Mouse (Mus musculus) left cerebral cortex, postnatal 36 days (tissue): ENCODE measurements around the gene Golt1a. TPM values are rescaled to one million over a fixed set of nuclear protein-coding genes. Genes with fewer than 3 reads are reported as not detected.

Source experiments
- DNase-seq, 2 experiments: peaks; one replicate each; pipeline ENCODE4 v3.0.0; 2021 to 2022; ENCODE audit warnings: low spot score in 2 of 2, mixed read lengths in 1 of 2
- intact Hi-C: fragments of 180-260 bp; cut with DNase I; formaldehyde crosslinking; loops from one replicate; pipeline ENCODE4 v1.15.1; 2025
- total RNA-seq, 2 experiments: library from RNA; stranded (reverse); gene quantifications; 2 replicates each; pipeline ENCODE4 v1.2.3; 2021

The Golt1a gene
- 1 to 10 TPM in 1 of 2 experiments, under 1 TPM in 1; 0.48 to 2.0 TPM for total RNA-seq

GRCm38 (mm10) chr1:133309652-133310267 is at the start of gene Golt1a:
TSS of gene Golt1a (plus strand) at chr1:133309800.
- no peak for DNase-seq
- intact Hi-C loops = loop anchor here (10.0 kb wide), 1 partner anchor 265 kb away; the partner anchor contains the start of gene Pik3c2b

DNA sequence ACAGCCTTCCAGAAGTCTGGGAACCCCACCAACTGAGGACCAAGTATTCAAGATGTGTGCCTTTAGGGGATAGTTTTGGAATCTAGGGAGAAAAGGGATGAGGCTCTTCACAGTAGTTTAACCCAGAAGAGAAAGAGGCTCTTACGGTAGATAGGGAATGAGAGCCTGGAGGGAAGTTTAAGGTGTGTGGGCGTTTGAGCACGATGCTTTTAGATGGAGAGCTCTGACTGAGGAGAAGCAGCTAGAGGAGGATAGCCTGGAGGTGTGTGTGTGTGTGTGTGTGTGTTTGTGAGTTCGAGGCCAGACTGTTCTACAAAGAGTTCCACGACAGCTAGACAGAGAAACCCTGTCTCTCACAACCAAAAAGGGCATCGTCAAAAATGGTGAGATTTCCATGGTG is 47.0 kb upstream of the Golt1a start:
- intact Hi-C loops = no loop called here
- DNase-seq = no peak

DNA sequence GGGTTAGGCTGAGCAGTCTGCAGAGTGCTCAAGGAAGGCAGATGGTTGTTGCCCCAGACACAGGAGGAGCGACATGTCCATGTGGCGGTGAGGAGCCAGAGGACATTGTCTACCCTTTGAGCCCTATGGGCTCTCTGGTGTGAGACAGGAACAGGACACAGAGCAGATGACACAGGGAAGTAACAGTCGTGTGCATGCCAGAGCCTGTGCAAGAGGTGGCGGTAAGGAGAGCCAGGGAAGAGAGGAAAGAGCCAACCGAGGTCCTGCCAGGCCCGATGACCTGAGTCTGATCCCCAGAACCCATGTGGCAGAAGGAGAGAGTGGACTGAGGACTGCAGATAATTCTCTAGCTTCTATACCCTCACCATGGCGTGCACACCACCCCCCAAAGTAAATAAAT is 46.5 kb upstream of the Golt1a start:
- intact Hi-C loops = no loop called here

GRCm38 (mm10) chr1:133264367-133264766 is 45.2 kb upstream of the Golt1a start:
- intact Hi-C loops = no loop called here
- DNase-seq = no peak

More for the DNA sequence above, 46.5 kb upstream of the Golt1a start:
- DNase-seq = no peak

DNA sequence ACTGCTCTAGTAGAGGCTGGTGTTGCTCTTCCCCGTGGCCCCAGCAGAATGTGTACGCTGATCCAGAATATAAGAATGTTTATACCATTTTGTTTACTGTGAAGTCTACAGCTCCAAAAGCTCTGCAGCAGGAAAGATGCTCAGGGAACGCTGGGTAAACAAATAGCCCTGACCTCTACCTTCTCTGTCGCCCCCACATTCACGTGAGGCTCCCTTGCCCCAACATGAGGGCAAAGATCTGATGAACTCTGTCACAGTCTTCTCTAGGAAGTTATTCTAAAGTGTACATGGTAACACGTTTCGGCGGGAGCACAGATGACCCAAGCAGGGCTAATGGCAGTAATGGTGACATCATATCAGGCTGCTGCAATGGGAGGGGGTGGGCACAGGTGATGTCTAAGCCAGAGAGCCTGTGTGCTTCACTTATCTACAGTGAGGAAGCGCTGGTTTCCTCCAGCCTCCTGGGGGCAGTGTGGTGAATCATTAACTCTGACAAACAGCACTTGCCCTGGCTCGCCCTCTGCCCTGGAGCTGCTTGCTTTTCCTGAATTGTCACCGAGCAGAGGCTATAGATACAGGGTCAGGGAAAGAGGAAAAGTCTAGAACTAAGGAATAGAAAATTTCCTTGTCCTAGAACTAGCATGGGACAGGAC is 44.4 kb upstream of the Golt1a start:
- intact Hi-C loops = no loop called here
- DNase-seq = no peak

DNA sequence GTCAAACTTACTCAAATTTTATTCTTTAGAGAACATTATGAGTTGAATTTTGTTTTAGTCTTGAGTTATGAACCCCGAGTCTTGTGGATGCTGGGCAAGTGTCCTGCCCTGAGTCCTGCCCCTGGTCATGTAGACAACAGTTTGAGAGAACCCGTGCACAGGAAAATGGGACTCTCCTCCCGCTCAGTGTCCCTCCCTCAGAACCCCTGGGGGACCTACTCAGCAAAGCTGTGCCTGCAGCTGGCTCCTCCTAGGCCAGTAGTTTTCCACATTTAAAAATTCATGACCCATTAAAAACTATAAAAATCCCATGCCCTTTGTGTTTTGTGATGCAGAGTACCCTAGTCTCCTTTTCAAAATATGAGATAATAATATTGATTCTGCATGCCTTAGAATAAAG is 42.5 kb upstream of the Golt1a start:
- no peak for DNase-seq
- intact Hi-C loops = no loop called here

GRCm38 (mm10) chr1:133267813-133268492 is 41.6 kb upstream of the Golt1a start:
- intact Hi-C loops = no loop called here
- peak in 1 of 2 experiments; percentile 31 for DNase-seq

- intact Hi-C loops = no loop called here
- no peak for DNase-seq
Measured at GRCm38 (mm10) chr1:133268503-133268902, 41.1 kb upstream of the Golt1a start.

DNA sequence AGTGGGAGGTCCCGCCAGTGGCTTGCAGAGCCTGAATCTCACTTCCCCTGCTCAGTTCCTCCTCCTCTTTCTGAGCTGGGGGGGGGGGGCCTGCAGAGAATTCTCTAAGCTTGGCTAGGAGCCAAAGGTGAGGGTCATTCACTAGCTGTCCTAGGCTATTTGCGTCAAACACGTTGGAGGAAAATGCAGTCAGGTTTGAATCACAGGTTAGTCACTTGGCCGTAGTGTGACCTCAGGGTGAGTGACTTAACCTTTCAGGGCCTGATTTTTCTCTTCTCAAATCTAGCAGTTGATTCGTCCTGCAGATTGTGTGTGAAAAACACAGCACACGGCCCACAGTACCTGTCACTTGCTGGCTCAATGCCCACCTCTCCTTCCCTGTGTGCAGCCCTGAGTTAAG is 39.3 kb upstream of the Golt1a start:
- DNase-seq = no peak

DNA sequence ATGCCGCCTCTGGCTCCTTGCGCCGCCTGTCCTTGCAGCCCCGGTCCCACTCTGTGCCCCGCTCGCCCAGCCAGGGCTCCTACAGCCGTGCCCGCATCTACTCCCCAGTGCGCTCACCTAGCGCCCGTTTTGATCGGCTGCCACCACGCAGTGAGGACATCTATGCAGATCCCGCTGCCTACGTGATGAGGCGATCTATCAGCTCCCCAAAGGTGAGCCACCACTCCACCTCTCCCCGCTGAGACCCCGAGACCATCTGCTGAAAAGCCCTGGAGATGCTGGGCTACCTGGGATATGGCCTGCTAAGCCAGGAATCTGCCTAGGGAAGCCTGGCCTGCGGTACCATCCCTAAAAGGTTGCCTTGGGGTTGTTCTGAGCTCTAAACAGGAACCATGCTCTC is 35.4 kb upstream of the Golt1a start:
- intact Hi-C loops = no loop called here
- DNase-seq = no peak

More for the DNA sequence above, 39.3 kb upstream of the Golt1a start:
- intact Hi-C loops = no loop called here

- DNase-seq = no peak
- intact Hi-C loops = no loop called here
Measured at GRCm38 (mm10) chr1:133276983-133277382, 32.6 kb upstream of the Golt1a start.

DNA sequence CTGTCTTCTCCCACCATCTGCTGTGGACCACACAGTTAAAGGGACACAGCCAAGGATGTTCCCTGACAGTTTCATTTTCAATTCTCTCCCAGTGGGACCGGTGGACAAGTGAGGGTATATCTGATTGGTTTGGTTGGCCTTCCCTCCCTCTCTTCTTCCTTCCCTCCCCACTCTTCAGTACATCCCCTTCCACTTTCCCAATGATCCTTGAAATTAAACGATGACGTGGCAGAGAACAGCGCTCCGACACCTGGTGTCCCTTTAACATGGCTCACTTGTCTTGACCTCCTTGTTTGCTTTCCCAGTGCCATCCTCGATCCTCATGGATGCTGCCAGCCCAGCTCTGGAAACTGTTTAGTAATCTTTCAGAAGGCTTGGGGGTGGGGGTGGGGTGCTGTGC is 31.1 kb upstream of the Golt1a start:
- intact Hi-C loops = no loop called here
- DNase-seq = no peak

DNA sequence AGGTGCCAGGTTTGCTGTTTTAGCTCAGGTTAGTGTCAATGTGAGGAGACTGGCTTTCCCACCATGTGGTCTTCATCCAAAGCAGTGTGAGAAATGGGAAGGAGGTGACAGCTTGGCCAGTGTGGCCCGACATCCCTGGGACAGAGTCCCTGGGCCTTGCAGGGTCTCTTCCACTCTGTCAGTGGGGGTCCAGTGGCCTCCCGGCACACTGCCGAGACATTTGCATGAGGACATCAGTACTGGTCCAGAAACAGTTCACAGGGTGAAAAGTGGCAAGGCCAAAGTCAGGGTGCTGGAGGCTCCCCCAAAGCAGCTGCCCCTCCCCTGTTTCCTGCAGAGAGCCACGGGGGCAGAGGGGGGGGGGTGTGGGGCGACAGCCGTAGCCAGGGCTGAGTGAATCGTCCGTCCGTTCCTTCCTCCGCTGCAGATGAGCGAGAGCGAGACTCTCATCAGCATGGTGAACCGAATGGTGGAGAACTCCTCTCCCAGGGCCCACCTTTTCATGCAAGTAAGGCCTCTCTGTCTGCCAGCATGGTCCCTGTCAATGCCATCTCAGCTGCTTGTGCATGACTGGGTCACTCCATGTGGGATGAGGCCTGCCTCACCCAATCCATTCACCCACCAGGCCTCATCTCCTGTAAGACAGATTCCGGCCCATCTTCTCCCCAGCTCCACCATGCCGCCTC is 30.5 kb upstream of the Golt1a start:
- DNase-seq = peak in 1 of 2 experiments; percentile 23
- intact Hi-C loops = no loop called here

DNA sequence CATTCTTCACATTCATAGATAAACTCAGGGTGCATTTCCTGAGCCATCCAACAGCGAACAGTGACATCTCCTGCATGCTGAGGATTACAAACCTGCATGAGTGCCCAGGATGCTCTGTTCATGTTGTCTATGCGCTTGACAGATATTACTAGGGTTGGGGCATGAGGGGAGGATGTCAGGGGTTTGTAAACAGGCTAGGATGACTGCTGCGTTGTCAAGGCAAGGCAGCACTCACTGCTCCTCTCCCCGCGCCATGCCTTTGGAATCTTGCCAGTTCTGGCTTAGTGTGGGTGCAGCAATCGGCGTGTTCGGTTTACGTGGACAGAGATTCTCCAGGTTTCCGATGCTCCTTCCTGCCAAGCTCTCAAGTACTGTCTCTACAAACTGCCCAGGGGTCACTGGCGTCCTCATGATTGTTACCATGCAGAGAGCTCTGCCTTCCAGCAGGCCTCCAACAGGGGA is 29.9 kb upstream of the Golt1a start:
- DNase-seq = peak; percentile 46 to 53
- intact Hi-C loops = no loop called here

DNA sequence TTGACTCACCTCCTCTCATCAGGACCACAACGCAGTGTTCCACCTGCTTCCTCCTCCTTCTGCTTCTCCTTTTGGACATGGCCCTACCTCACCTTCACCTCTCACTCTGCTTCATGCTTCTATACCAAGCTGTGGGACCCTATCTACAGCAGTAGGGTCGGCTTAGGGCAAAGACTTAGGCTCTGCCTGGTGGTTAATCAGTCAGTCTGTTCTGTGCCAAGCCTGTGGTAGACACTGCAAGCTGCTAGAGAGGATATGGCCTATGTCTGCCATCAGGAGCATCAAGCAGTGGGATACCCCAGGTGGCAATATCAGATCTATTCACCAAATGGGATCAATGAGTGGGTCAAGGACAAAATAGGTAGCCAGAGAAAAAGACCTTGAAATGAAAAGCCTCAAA is 29.1 kb upstream of the Golt1a start:
- intact Hi-C loops = no loop called here

GRCm38 (mm10) chr1:133285907-133286306 is 23.7 kb upstream of the Golt1a start:
- intact Hi-C loops = no loop called here

More for the DNA sequence above, 29.1 kb upstream of the Golt1a start:
- no peak for DNase-seq

GRCm38 (mm10) chr1:133287051-133287450 is 22.5 kb upstream of the Golt1a start:
- intact Hi-C loops = no loop called here
- peak; percentile 49 to 50 for DNase-seq

More at GRCm38 (mm10) chr1:133285907-133286306, 23.7 kb upstream of the Golt1a start:
- DNase-seq = no peak

DNA sequence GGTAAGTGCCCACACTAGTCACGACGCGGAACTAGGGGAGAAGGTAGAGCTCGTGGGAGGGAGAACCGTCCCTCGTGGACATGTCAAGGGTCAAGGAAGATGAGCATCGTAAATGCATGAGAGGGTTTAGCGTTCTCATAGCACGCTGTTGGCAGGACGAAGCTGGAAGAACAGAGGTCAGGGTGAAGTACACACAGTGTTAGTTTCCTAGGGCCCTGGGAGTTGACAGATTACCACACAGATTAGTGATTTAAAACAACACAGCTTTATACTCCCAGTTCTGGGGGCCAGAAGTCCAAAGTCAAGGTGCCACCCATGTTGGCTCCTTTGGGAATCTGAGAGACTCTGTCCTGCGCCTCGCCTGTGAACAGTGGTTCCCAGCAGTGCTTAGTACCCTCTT is 21.7 kb upstream of the Golt1a start:
- no peak for DNase-seq
- intact Hi-C loops = no loop called here

DNA sequence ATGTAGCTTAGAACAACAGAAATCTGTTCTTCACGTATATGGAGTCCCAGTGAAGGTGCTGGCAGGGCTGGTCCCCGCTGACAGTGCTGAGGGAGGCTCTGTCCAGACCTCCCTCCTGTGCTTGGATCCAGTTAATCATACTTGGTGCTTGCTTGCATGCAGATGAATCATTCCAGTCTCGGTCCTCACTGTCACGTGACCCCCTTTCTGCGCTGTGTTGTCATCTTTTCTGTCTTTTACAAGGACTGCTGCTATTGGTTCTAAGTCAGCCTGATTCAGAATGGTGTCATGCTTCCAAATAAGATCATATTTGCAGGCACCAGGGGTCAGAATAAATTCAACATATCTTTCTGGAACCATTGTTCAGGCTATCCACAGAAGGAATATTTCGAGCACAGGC is 17.7 kb upstream of the Golt1a start:
- no peak for DNase-seq
- intact Hi-C loops = no loop called here

DNA sequence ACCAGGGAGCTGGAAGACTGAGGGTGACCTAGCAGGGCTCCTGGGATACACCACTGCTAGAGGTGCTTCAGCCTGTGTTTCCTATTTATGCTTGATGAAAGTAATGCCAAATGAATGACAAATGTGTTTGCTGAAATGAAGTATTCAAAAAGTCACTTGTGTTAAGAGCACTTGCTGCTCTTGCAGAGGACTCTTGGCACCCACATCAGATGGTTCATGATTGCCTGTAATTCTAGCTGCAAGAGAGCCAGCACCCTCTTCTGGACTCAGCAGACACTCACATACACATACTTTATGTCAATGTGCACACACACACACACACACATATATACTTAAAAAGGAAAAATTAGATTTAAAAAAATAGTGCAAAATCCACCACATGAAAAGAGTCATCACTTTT is 17.0 kb upstream of the Golt1a start:
- intact Hi-C loops = no loop called here
- no peak for DNase-seq
